Mouse (Mus musculus): ENCODE measurements around the gene Palmd. TPM values are rescaled to one million over a fixed set of nuclear protein-coding genes. Genes with fewer than 3 reads are reported as not detected.

The Palmd gene
- 8.1 and 8.2 TPM in 2 replicates for polyA plus RNA-seq (2015; fragmentation: Nextera tagmentation; extraction: Ambion mirVana)

GRCm38 (mm10) chr3:116968540-116968997, at the start of gene Palmd:
Gene Palmd (minus strand): TSS chr3:116968987.
- peaks cover 7% of the 10 kb centered on the region for H3K4me1 ChIP-seq
- H3K9ac ChIP-seq: peak within 1 kb of the TSS; percentile 67
- WGBS: 3% methylated on average over 17 of the region's 17 CpGs
- H3K36me3 ChIP-seq: no peaks in the 10 kb centered on the region
- ATAC-seq (ENCODE audit: insufficient number of reproducible peaks, insufficient read depth, low FRiP score, low TSS enrichment, low read depth): peak; percentile 85; the same call in 1 of the 2 replicates
- H3K27me3 ChIP-seq: peaks cover 4% of the 10 kb centered on the region; the same call in 1 of the 2 replicates
- peak within 1 kb of the TSS; percentile 68 for H3K4me2 ChIP-seq
- H3K27ac ChIP-seq: no peak within 1 kb of the TSS; the same call in 1 of the 2 replicates
- H3K9me3 ChIP-seq: no peaks in the 10 kb centered on the region
- H3K4me3 ChIP-seq: peak within 1 kb of the TSS; percentile 44

- H3K4me1 ChIP-seq: no peaks in the 10 kb centered on the region
- no peaks in the 10 kb centered on the region for H3K9me3 ChIP-seq
- no peaks in the 10 kb centered on the region for H3K27me3 ChIP-seq
- no peak overlapping the region for H3K27ac ChIP-seq
- H3K4me2 ChIP-seq: no peak overlapping the region
- no peak for ATAC-seq (ENCODE audit: insufficient number of reproducible peaks, insufficient read depth, low FRiP score, low TSS enrichment, low read depth)
- H3K36me3 ChIP-seq: no peaks in the 10 kb centered on the region
- H3K4me3 ChIP-seq: no peak overlapping the region
- no peak overlapping the region for H3K9ac ChIP-seq
- 77% methylated on average over 6 of the region's 6 CpGs for WGBS
Measured at GRCm38 (mm10) chr3:117010182-117010581, 41.4 kb upstream of the Palmd start.

DNA sequence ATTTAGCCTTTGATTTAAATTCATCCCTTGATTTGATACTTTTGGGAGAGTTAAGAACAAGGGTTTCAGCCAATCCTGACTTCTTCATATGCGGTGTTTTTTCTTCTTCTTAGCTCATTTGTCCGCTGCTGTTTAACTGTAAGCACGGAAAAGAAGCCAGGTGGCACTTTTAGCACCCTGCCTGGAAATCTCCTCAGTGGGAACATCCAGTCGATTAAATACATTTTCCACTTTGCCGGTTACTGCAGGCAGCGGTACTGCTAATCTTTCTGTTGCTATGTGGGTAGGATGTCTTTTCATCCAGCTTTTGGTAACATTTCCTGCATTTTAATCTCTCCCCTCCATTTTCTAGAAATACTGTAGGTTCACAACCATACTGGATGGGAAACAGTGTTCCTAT, 38.6 kb upstream of the Palmd start:
- no peak overlapping the region for H3K9ac ChIP-seq
- H3K36me3 ChIP-seq: no peaks in the 10 kb centered on the region
- H3K4me2 ChIP-seq: no peak overlapping the region
- no peaks in the 10 kb centered on the region for H3K9me3 ChIP-seq
- no peak overlapping the region for H3K4me3 ChIP-seq
- no peaks in the 10 kb centered on the region for H3K4me1 ChIP-seq
- WGBS: 86% methylated on average over 6 of the region's 6 CpGs
- no peak overlapping the region for H3K27ac ChIP-seq
- no peak for ATAC-seq (ENCODE audit: insufficient number of reproducible peaks, insufficient read depth, low FRiP score, low TSS enrichment, low read depth)
- no peaks in the 10 kb centered on the region for H3K27me3 ChIP-seq

DNA sequence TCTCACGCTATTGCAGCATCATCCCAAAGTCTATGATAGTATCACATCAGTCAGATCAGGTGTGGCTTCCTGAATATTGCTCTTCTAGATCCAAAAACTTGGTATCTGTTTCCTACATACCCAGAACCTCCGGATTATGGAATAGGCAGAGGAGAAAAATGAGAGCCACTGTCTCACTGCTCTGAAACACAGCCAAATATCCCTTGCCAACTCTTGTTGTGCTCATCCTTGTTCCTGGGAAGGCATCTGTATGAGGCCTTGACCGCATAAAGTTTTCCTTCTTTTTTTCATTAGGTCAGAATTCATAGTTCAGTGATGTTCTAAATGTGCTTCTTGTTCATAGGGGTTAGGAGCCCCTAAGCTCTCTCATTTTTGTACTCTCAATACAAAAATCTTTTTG, 37.8 kb upstream of the Palmd start:
- H3K27me3 ChIP-seq: 0 out of 2 replicates have a peak, but pooled peaks cover 2% of the 10 kb centered on the region
- no peak overlapping the region for H3K9ac ChIP-seq
- no peak overlapping the region for H3K27ac ChIP-seq
- ATAC-seq (ENCODE audit: insufficient number of reproducible peaks, insufficient read depth, low FRiP score, low TSS enrichment, low read depth): no peak
- H3K4me2 ChIP-seq: no peak overlapping the region
- 86% methylated on average over 3 of the region's 3 CpGs for WGBS
- H3K36me3 ChIP-seq: no peaks in the 10 kb centered on the region
- no peak overlapping the region for H3K4me3 ChIP-seq
- no peaks in the 10 kb centered on the region for H3K9me3 ChIP-seq
- H3K4me1 ChIP-seq: no peaks in the 10 kb centered on the region

DNA sequence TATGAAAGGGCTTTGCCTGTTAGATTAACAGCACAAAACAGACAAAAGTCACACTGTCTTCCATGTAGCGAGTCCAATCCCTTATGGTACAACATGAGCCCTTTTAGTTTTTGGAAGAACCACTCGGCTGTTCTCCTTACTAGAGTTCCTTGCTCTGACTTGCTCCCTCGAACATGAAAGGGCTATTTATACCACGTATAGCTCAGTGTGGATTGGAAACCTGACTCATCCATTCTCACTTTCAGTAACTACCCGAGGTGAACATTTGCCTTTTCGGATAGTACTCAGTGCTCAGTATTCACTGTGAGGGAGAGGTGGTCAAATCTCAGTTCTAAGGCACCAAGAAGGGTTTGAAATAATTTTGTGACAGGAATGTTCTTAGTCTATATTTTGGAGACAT, 34.6 kb upstream of the Palmd start:
- 0 out of 2 replicates have a peak, but pooled peaks cover 6% of the 10 kb centered on the region for H3K27me3 ChIP-seq
- no peaks in the 10 kb centered on the region for H3K4me1 ChIP-seq
- no peak for ATAC-seq (ENCODE audit: insufficient number of reproducible peaks, insufficient read depth, low FRiP score, low TSS enrichment, low read depth)
- no peaks in the 10 kb centered on the region for H3K9me3 ChIP-seq
- H3K4me3 ChIP-seq: no peak overlapping the region
- no peak overlapping the region for H3K9ac ChIP-seq
- H3K36me3 ChIP-seq: no peaks in the 10 kb centered on the region
- no peak overlapping the region for H3K4me2 ChIP-seq
- 71% methylated on average over 6 of the region's 6 CpGs for WGBS
- no peak overlapping the region for H3K27ac ChIP-seq

DNA sequence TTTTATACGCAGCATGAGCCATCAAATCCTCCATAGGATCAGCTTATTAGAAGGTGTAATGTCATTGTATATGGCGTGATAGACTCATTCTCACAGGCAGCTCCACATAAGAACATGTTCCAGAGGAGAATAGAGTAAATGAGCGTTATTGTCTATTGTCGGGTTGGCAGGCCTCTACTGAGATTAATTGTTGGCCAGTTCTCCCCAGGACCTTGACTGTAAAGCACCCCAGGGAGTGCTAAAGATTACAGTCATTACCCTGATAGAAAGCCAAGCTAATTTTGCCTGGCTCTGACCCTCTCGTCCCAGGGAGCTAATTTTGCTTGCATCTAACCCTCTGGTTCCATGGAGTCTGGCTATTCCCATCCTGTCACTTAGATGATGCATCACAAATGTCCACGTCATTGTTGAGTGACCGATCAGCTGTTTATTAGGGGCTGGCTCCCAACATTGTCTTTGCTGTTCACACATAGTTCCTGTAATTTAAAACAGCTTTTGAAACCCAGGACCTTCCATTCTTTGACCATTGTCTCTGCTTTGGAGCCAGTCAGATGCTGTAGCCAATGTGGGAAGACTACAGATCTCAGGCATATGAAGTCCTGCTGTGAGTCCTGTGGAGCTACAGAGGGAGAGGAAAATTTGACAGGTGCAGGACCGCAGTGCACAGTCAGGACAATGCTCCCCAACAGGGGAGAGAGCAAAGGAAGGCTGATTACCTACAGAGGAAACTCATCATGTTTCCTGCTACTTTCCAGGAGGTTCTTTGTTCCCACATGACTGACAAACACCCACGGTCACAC, 33.1 kb upstream of the Palmd start:
- 57% methylated on average over 9 of the region's 9 CpGs for WGBS
- no peak overlapping the region for H3K4me2 ChIP-seq
- 0 out of 2 replicates have a peak, but pooled peaks cover 6% of the 10 kb centered on the region for H3K27me3 ChIP-seq
- ATAC-seq (ENCODE audit: insufficient number of reproducible peaks, insufficient read depth, low FRiP score, low TSS enrichment, low read depth): no peak
- no peaks in the 10 kb centered on the region for H3K9me3 ChIP-seq
- no peak overlapping the region for H3K4me3 ChIP-seq
- no peak overlapping the region for H3K9ac ChIP-seq
- H3K27ac ChIP-seq: no peak overlapping the region
- no peaks in the 10 kb centered on the region for H3K36me3 ChIP-seq
- H3K4me1 ChIP-seq: no peaks in the 10 kb centered on the region

DNA sequence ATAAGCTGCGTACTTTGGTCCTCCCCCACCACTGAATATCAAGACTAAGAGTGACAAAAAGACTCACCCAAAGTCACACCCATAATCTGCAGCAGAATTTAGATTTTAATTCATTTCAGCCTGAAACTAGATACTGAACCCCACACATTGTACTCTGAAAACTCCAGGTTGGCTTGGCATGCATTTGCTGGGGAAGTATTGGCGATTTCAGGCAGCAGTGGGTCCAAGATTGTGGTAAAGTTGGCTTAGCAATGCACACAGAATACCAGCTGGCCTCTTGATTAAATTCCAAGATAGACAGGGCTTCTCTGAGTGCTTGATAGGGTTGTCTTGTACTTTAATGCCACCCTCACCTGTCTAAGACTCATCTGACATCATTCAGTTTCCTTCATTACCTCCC, 24.2 kb upstream of the Palmd start:
- no peak for ATAC-seq (ENCODE audit: insufficient number of reproducible peaks, insufficient read depth, low FRiP score, low TSS enrichment, low read depth)
- H3K4me1 ChIP-seq: no peaks in the 10 kb centered on the region
- no peak overlapping the region for H3K9ac ChIP-seq
- H3K4me2 ChIP-seq: no peak overlapping the region
- no peak overlapping the region for H3K4me3 ChIP-seq
- H3K36me3 ChIP-seq: no peaks in the 10 kb centered on the region
- H3K9me3 ChIP-seq: no peaks in the 10 kb centered on the region
- WGBS: 64% methylated on average over 2 of the region's 2 CpGs
- no peaks in the 10 kb centered on the region for H3K27me3 ChIP-seq
- no peak overlapping the region for H3K27ac ChIP-seq

- no peak overlapping the region for H3K27ac ChIP-seq
- H3K27me3 ChIP-seq: no peaks in the 10 kb centered on the region
- no peaks in the 10 kb centered on the region for H3K36me3 ChIP-seq
- H3K4me2 ChIP-seq: no peak overlapping the region
- H3K4me3 ChIP-seq: no peak overlapping the region
- H3K9me3 ChIP-seq: no peaks in the 10 kb centered on the region
- ATAC-seq (ENCODE audit: insufficient number of reproducible peaks, insufficient read depth, low FRiP score, low TSS enrichment, low read depth): no peak
- no peaks in the 10 kb centered on the region for H3K4me1 ChIP-seq
- WGBS: 90% methylated on average over 2 of the region's 2 CpGs
- no peak overlapping the region for H3K9ac ChIP-seq
Measured at GRCm38 (mm10) chr3:116991180-116991579, 22.4 kb upstream of the Palmd start.

DNA sequence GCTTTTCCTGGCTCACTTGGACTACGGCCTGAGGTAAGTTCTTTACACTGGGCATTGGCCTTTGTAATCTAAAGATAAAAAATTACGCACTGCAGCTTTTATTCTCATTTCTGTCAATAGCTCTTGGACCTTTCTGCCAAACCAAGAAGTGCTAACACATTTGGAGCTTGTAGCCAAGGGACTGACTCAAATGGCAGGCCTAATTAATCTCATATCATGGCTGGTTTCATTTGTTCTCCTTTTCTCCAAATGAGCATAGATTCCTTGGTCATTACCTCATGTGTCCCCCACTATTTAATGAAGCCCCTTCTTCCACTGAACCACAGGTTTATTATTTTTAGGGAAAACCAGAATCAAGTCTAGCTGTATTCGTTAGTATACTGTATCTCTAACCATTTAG, 19.4 kb upstream of the Palmd start:
- no peaks in the 10 kb centered on the region for H3K36me3 ChIP-seq
- H3K9me3 ChIP-seq: no peaks in the 10 kb centered on the region
- H3K4me1 ChIP-seq: 0 out of 2 replicates have a peak, but pooled peaks cover 6% of the 10 kb centered on the region
- H3K27me3 ChIP-seq: no peaks in the 10 kb centered on the region
- H3K27ac ChIP-seq: no peak overlapping the region
- no peak for ATAC-seq (ENCODE audit: insufficient number of reproducible peaks, insufficient read depth, low FRiP score, low TSS enrichment, low read depth)
- 88% methylated on average over 3 of the region's 3 CpGs for WGBS
- no peak overlapping the region for H3K9ac ChIP-seq
- no peak overlapping the region for H3K4me3 ChIP-seq
- H3K4me2 ChIP-seq: no peak overlapping the region

DNA sequence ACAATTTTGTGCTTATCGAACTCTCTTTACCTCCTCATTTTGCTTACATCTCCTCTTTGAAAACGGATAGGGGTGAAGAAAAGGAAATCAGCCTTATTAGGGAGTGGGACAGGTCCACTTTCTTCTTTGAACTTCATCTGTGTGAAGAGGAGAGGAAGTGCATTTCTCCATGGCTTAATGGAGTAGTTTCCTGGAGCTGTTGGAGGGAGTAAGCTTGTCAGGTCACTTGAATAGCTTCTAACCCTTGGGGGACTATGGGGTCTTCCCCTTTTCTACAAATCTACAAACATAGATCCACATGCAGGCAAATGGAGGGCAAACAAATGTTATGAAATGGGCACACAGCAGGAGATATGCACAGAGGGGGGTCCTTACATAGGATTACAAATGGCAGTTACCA, 17.7 kb upstream of the Palmd start:
- no peak overlapping the region for H3K27ac ChIP-seq
- no peak overlapping the region for H3K4me3 ChIP-seq
- 0 out of 2 replicates have a peak, but pooled peaks cover 6% of the 10 kb centered on the region for H3K4me1 ChIP-seq
- no peaks in the 10 kb centered on the region for H3K27me3 ChIP-seq
- no peak for ATAC-seq (ENCODE audit: insufficient number of reproducible peaks, insufficient read depth, low FRiP score, low TSS enrichment, low read depth)
- WGBS: 51% methylated on average over 2 of the region's 2 CpGs
- no peaks in the 10 kb centered on the region for H3K9me3 ChIP-seq
- no peaks in the 10 kb centered on the region for H3K36me3 ChIP-seq
- no peak overlapping the region for H3K4me2 ChIP-seq
- no peak overlapping the region for H3K9ac ChIP-seq

DNA sequence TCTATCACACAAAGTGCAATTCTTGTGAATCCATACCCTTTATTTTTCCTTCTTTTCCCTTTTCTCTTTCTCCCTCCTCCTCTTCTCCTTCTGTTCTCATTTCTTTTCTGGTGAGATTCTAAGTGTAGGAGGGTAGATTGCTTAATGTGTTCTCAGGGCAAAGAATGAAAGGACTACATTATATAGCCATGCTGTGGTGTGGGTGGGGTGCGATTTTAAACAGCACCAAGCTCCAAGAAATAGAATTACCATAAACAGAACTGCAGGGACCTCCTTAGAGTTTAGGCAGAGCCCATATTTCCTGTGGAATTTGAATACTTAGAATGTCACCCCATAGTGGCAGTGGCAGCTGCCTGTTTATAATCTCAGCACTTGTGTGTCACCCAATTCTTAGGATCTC, 17.0 kb upstream of the Palmd start:
- Histone ChIP-seq H3K27me3 (no peaks in the 10 kb centered on the region), H3K9me3 (no peaks in the 10 kb centered on the region), H3K27ac (no peak overlapping the region), H3K4me2 (no peak overlapping the region), H3K4me3 (no peak overlapping the region), H3K36me3 (no peaks in the 10 kb centered on the region), H3K9ac (no peak overlapping the region), H3K4me1 (0 out of 2 replicates have a peak, but pooled peaks cover 6% of the 10 kb centered on the region)
- WGBS: 72% methylated on average over 1 of the region's 1 CpGs
- no peak for ATAC-seq (ENCODE audit: insufficient number of reproducible peaks, insufficient read depth, low FRiP score, low TSS enrichment, low read depth)

GRCm38 (mm10) chr3:116985042-116985455, 16.3 kb upstream of the Palmd start:
- 32% methylated on average over 1 of the region's 1 CpGs for WGBS
- no peak overlapping the region for H3K9ac ChIP-seq
- no peak for ATAC-seq (ENCODE audit: insufficient number of reproducible peaks, insufficient read depth, low FRiP score, low TSS enrichment, low read depth)

More at GRCm38 (mm10) chr3:116985042-116985455, 16.3 kb upstream of the Palmd start:
- Histone ChIP-seq H3K4me1 (0 out of 2 replicates have a peak, but pooled peaks cover 6% of the 10 kb centered on the region), H3K36me3 (no peaks in the 10 kb centered on the region), H3K4me3 (no peak overlapping the region), H3K4me2 (no peak overlapping the region), H3K27me3 (no peaks in the 10 kb centered on the region), H3K9me3 (no peaks in the 10 kb centered on the region), H3K27ac (no peak overlapping the region)

Measured in embryonic facial prominence, embryonic 13.5 days (tissue).